Mouse (Mus musculus) E14TG2a.4 (cell line): Measurements from ENCODE around the gene Col16a1.

Experiments used
- CTCF ChIP-seq: conservative IDR thresholded peaks from 2 replicates; pipeline ENCODE4 v1.5.1; 2014; ENCODE audit warnings: low read length
- NANOG ChIP-seq: IDR thresholded peaks from 2 replicates; pipeline ENCODE4 v1.6.1; 2014; ENCODE audit warnings: borderline replicate concordance, low read length, mixed read lengths
- POU5F1 ChIP-seq: IDR thresholded peaks from 2 replicates; pipeline ENCODE4 v1.6.1; 2014; ENCODE audit warnings: low read length, borderline replicate concordance

GRCm38 (mm10) chr4:130036573-130037401, 10.9 kb upstream of the Col16a1 start:
- TF ChIP-seq CTCF = no peak
- no peak for TF ChIP-seq NANOG
- TF ChIP-seq POU5F1 = no peak
